Mouse (Mus musculus) telencephalon, adult 2 months (tissue): ENCODE measurements around the gene Xylb.
"Not testable (repeated sequence)": the region's sequence is repeated elsewhere in the genome, so short reads cannot be mapped to it uniquely, and the experiment has no call there.

Source experiments
- DNase-seq: peaks from one replicate; pipeline ENCODE4 v3.0.0-alpha.2; 2011; ENCODE audit warnings: low read depth, low spot score

Gene Xylb

GRCm38 (mm10) chr9:119340909-119341816, 16.0 kb upstream of the Xylb start, which contains the start of gene Myd88:
TSS of gene Myd88 (minus strand) at chr9:119341411.
- DNase-seq: peak; percentile 99

GRCm38 (mm10) chr9:119342728-119343127, 14.5 kb upstream of the Xylb start:
- DNase-seq: no peak

- no peak for DNase-seq
Observed at GRCm38 (mm10) chr9:119346376-119346775, 10.8 kb upstream of the Xylb start.

- DNase-seq: no peak
Observed at GRCm38 (mm10) chr9:119350531-119350930, 6.7 kb upstream of the Xylb start.

- no peak for DNase-seq
Observed at GRCm38 (mm10) chr9:119350947-119351705, 6.1 kb upstream of the Xylb start.

GRCm38 (mm10) chr9:119352060-119352459, 5.1 kb upstream of the Xylb start:
- DNase-seq: no peak

- no peak for DNase-seq
Observed at GRCm38 (mm10) chr9:119353926-119354325, 3.3 kb upstream of the Xylb start.

- no peak for DNase-seq
Observed at GRCm38 (mm10) chr9:119355943-119356342, 1.2 kb upstream of the Xylb start.

- no peak for DNase-seq
Observed at GRCm38 (mm10) chr9:119358058-119358429, 863 bp downstream of the Xylb start.

- no peak for DNase-seq
Observed at GRCm38 (mm10) chr9:119361416-119361815, 4.2 kb downstream of the Xylb start.

- DNase-seq: no peak
Observed at GRCm38 (mm10) chr9:119363229-119363628, 6.0 kb downstream of the Xylb start.

- peak; percentile 28 for DNase-seq
Observed at GRCm38 (mm10) chr9:119365284-119365683, 8.1 kb downstream of the Xylb start, which contains the start of gene Slc22a14. TSS of gene Slc22a14 (minus strand) at chr9:119365553.

GRCm38 (mm10) chr9:119368367-119368766, 11.2 kb downstream of the Xylb start:
- no peak for DNase-seq

GRCm38 (mm10) chr9:119370770-119371169, 13.6 kb downstream of the Xylb start:
- not testable (repeated sequence) for DNase-seq

- no peak for DNase-seq
Observed at GRCm38 (mm10) chr9:119371251-119371650, 14.1 kb downstream of the Xylb start.

GRCm38 (mm10) chr9:119375008-119375407, 17.8 kb downstream of the Xylb start:
- DNase-seq: no peak

- no peak for DNase-seq
Observed at GRCm38 (mm10) chr9:119375556-119375955, 18.4 kb downstream of the Xylb start.

- no peak for DNase-seq
Observed at GRCm38 (mm10) chr9:119378231-119378630, 21.1 kb downstream of the Xylb start.

- DNase-seq: no peak
Observed at GRCm38 (mm10) chr9:119382603-119383002, 25.4 kb downstream of the Xylb start.

- no peak for DNase-seq
Observed at GRCm38 (mm10) chr9:119388956-119389355, 31.8 kb downstream of the Xylb start.

- no peak for DNase-seq
Observed at GRCm38 (mm10) chr9:119390214-119390613, 33.0 kb downstream of the Xylb start.

GRCm38 (mm10) chr9:119394808-119395207, 37.6 kb downstream of the Xylb start:
- no peak for DNase-seq
